Mouse (Mus musculus): ENCODE measurements at regions not wholly inside any gene's neighbourhood (a gene's known extent, or its start where the extent isn't known, plus 50 kb on each side); places are given as distances from the start of the nearest gene placed in this dataset.

DNA sequence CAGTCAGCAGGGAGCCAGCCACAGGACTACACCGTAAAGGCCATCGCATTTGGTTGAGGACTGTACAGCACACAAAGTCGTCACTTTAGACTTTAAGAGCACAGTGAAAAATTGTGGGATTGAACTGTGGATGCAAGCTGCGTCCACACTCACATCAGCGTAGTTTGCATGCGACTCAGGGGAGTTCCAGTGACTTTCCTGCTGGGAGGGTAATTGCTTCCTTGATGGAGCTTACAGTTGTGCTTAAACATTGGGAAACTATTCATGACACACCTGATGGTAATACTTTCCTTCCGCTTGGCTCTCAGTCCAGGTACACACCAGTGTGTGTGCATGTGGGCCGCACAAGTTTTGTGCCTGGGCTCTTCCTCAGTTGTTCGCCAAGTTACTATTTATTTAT, 59.0 kb upstream of the Jmy start:
- TF ChIP-seq CTCF (IDR thresholded peaks at IDR 0.05): no peak
- TF ChIP-seq EP300 (IDR thresholded peaks at IDR 0.05): no peak
